Mouse (Mus musculus): ENCODE results near the gene Zbtb43. TPM values are rescaled to one million over a fixed set of nuclear protein-coding genes. Genes with fewer than 3 reads are reported as not detected.

Zbtb43 gene
- total and polyA plus RNA-seq, 2 experiments from 2014 or later, result 21.2 to 39.6 TPM

GRCm38 (mm10) chr2:33475961-33476360, 7.6 kb upstream of the Zbtb43 start:
- Histone ChIP-seq H3K4me2 (ENCODE audit: low read depth, low read length, poor library complexity, severe bottlenecking) (no peak overlapping the region), H3K4me1 (ENCODE audit: insufficient read depth, low read length) (no peaks in the 10 kb centered on the region), H3K4me3 (ENCODE audit: low read depth, low read length) (no peak overlapping the region), H3K9me3 (ENCODE audit: low read length) (no peaks in the 10 kb centered on the region), H3K27ac (ENCODE audit: low read depth, low read length) (no peak overlapping the region), H3K36me3 (ENCODE audit: insufficient read depth, low read length) (no peaks in the 10 kb centered on the region), H3K27me3 (ENCODE audit: insufficient read depth, low read length) (no peaks in the 10 kb centered on the region), H3K9ac (replicated peaks; ENCODE audit: low read length, poor library complexity, severe bottlenecking) (no peak overlapping the region)
- no peak for ATAC-seq (ENCODE audit: low FRiP score)
- TF ChIP-seq CTCF (IDR thresholded peaks at IDR 0.05), result no peak
- DNase-seq (ENCODE audit: low spot score), result peak; percentile 82

- WGBS, result 6% methylated on average over 54 of the region's 57 CpGs
- DNase-seq (ENCODE audit: low spot score) (no peak), ATAC-seq (ENCODE audit: low FRiP score) (peak; percentile 27; the same call in 1 of the 2 replicates)
- Histone ChIP-seq H3K4me1 (ENCODE audit: insufficient read depth, low read length) (peaks cover 12% of the 10 kb centered on the region; the same call in 1 of the 2 replicates), H3K4me3 (ENCODE audit: low read depth, low read length) (peak overlapping the region; percentile 98), H3K36me3 (ENCODE audit: insufficient read depth, low read length) (peaks cover 6% of the 10 kb centered on the region), H3K27me3 (ENCODE audit: insufficient read depth, low read length) (no peaks in the 10 kb centered on the region), H3K4me2 (ENCODE audit: low read depth, low read length, poor library complexity, severe bottlenecking) (peak overlapping the region; percentile 83), H3K27ac (ENCODE audit: low read depth, low read length) (peak overlapping the region; percentile 68), H3K9ac (replicated peaks; ENCODE audit: low read length, poor library complexity, severe bottlenecking) (peak overlapping the region; percentile 87), H3K9me3 (ENCODE audit: low read length) (no peaks in the 10 kb centered on the region)
- TF ChIP-seq CTCF (IDR thresholded peaks at IDR 0.05), result no peak
These were observed 553 bp downstream of the Zbtb43 start for GRCm38 (mm10) chr2:33467546-33468465.

GRCm38 (mm10) chr2:33465966-33466365, 2.4 kb downstream of the Zbtb43 start:
- Histone ChIP-seq H3K4me3 (ENCODE audit: low read depth, low read length) (no peak overlapping the region), H3K36me3 (ENCODE audit: insufficient read depth, low read length) (peaks cover 9% of the 10 kb centered on the region), H3K27me3 (ENCODE audit: insufficient read depth, low read length) (no peaks in the 10 kb centered on the region), H3K4me2 (ENCODE audit: low read depth, low read length, poor library complexity, severe bottlenecking) (no peak overlapping the region), H3K9ac (replicated peaks; ENCODE audit: low read length, poor library complexity, severe bottlenecking) (no peak overlapping the region), H3K27ac (ENCODE audit: low read depth, low read length) (no peak overlapping the region), H3K4me1 (ENCODE audit: insufficient read depth, low read length) (peaks cover 12% of the 10 kb centered on the region; the same call in 1 of the 2 replicates), H3K9me3 (ENCODE audit: low read length) (no peaks in the 10 kb centered on the region)
- ATAC-seq (ENCODE audit: low FRiP score) (no peak), DNase-seq (ENCODE audit: low spot score) (peak; percentile 9)
- no peak for TF ChIP-seq CTCF (IDR thresholded peaks at IDR 0.05)
- WGBS, result 53% methylated on average over 4 of the region's 4 CpGs

- no peak for ATAC-seq (ENCODE audit: low FRiP score)
- no peak for TF ChIP-seq CTCF (IDR thresholded peaks at IDR 0.05)
- Histone ChIP-seq H3K4me3 (ENCODE audit: low read depth, low read length) (no peak overlapping the region), H3K4me1 (ENCODE audit: insufficient read depth, low read length) (peaks cover 12% of the 10 kb centered on the region; the same call in 1 of the 2 replicates), H3K9ac (replicated peaks; ENCODE audit: low read length, poor library complexity, severe bottlenecking) (no peak overlapping the region), H3K27me3 (ENCODE audit: insufficient read depth, low read length) (no peaks in the 10 kb centered on the region), H3K9me3 (ENCODE audit: low read length) (no peaks in the 10 kb centered on the region), H3K27ac (ENCODE audit: low read depth, low read length) (no peak overlapping the region), H3K36me3 (ENCODE audit: insufficient read depth, low read length) (peaks cover 9% of the 10 kb centered on the region), H3K4me2 (ENCODE audit: low read depth, low read length, poor library complexity, severe bottlenecking) (no peak overlapping the region)
- 42% methylated on average over 5 of the region's 5 CpGs for WGBS
- no peak for DNase-seq (ENCODE audit: low spot score)
These were observed 3.1 kb downstream of the Zbtb43 start for GRCm38 (mm10) chr2:33465215-33465614.

- H3K4me2 ChIP-seq (ENCODE audit: low read depth, low read length, poor library complexity, severe bottlenecking), result no peak overlapping the region
- TF ChIP-seq CTCF (IDR thresholded peaks at IDR 0.05), result no peak
- H3K4me1 ChIP-seq (ENCODE audit: insufficient read depth, low read length), result peaks cover 2% of the 10 kb centered on the region; the same call in 1 of the 2 replicates
- DNase-seq (ENCODE audit: low spot score) (no peak), ATAC-seq (ENCODE audit: low FRiP score) (no peak)
- no peak overlapping the region for H3K4me3 ChIP-seq (ENCODE audit: low read depth, low read length)
- H3K27me3 ChIP-seq (ENCODE audit: insufficient read depth, low read length), result no peaks in the 10 kb centered on the region
- WGBS, result 87% methylated on average over 7 of the region's 7 CpGs
- no peak overlapping the region for H3K9ac ChIP-seq (replicated peaks; ENCODE audit: low read length, poor library complexity, severe bottlenecking)
- H3K36me3 ChIP-seq (ENCODE audit: insufficient read depth, low read length), result peaks cover 9% of the 10 kb centered on the region
- H3K9me3 ChIP-seq (ENCODE audit: low read length), result no peaks in the 10 kb centered on the region
- H3K27ac ChIP-seq (ENCODE audit: low read depth, low read length), result no peak overlapping the region
These were observed 6.3 kb downstream of the Zbtb43 start for GRCm38 (mm10) chr2:33462066-33462465.

- 88% methylated on average over 1 of the region's 1 CpGs for WGBS
These were observed 7.3 kb downstream of the Zbtb43 start for GRCm38 (mm10) chr2:33461066-33461465.

More at GRCm38 (mm10) chr2:33461066-33461465, 7.3 kb downstream of the Zbtb43 start:
- Histone ChIP-seq H3K27me3 (ENCODE audit: insufficient read depth, low read length) (no peaks in the 10 kb centered on the region), H3K36me3 (ENCODE audit: insufficient read depth, low read length) (peaks cover 9% of the 10 kb centered on the region), H3K4me3 (ENCODE audit: low read depth, low read length) (no peak overlapping the region), H3K4me1 (ENCODE audit: insufficient read depth, low read length) (no peaks in the 10 kb centered on the region), H3K9ac (replicated peaks; ENCODE audit: low read length, poor library complexity, severe bottlenecking) (no peak overlapping the region), H3K27ac (ENCODE audit: low read depth, low read length) (no peak overlapping the region), H3K4me2 (ENCODE audit: low read depth, low read length, poor library complexity, severe bottlenecking) (no peak overlapping the region), H3K9me3 (ENCODE audit: low read length) (no peaks in the 10 kb centered on the region)
- ATAC-seq (ENCODE audit: low FRiP score), result no peak
- DNase-seq (ENCODE audit: low spot score), result no peak
- TF ChIP-seq CTCF (IDR thresholded peaks at IDR 0.05), result no peak

All from midbrain, postnatal 0 days (tissue).